Mouse (Mus musculus): ENCODE measurements at regions not wholly inside any gene's neighbourhood (a gene's known extent, or its start where the extent isn't known, plus 50 kb on each side); places are given as distances from the start of the nearest gene placed in this dataset.
A peak's percentile ranks its signal among the peaks of the same experiment; 100 is the strongest.

GRCm38 (mm10) chr8:92302694-92303093 lies 54.7 kb upstream of the Irx5 start:
- DNase-seq (ENCODE audit: low spot score) = no peak

- no peak for DNase-seq (ENCODE audit: low spot score)
These were observed 56.4 kb upstream of the Irx5 start for GRCm38 (mm10) chr8:92301029-92301428.

- DNase-seq (ENCODE audit: low spot score) = no peak
These were observed 70.3 kb upstream of the Irx5 start for GRCm38 (mm10) chr8:92286841-92287811.

DNA sequence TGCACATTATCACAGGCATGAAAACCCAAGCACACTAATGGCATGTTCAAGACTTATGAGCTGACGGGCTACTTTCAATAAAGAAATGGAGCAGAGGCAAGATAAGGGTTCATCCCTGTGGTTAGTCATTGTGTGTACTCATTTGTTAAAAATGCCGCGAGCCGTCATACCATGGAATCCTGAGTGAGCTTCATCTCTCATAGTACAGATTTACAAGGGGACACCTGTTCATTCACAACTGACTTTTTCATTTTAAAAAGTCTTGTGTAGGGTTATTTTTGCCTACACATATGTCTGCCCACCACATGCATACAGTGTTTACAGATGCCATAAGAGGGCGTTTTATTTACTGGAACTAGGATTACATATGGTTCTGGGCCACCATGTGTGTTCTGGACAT lies 81.7 kb upstream of the Irx5 start:
- no peak for DNase-seq (ENCODE audit: low spot score)

- no peak for DNase-seq (ENCODE audit: low spot score)
These were observed 84.7 kb upstream of the Irx5 start for GRCm38 (mm10) chr8:92272726-92273125.

GRCm38 (mm10) chr8:92272073-92272472 lies 85.4 kb upstream of the Irx5 start:
- no peak for DNase-seq (ENCODE audit: low spot score)

DNA sequence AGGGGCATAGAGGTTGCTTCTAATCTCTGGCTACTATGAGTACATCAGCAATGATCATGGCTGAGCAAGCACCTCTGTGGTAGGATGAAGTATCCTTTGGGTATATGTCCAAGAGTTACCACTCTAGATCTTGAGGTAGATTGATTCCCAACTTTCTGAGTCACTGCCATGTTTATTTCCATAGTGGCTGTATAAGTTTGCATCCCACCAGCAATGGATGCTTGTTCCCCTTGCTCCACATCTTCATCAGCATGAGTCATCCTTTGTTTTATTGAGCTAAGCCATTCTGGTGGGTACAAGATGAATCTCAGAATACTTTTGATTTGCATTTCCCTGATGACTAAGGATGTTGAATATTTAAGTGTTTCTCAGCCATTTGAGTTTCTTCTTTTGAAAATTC lies 86.8 kb upstream of the Irx5 start:
- no peak for DNase-seq (ENCODE audit: low spot score)

DNA sequence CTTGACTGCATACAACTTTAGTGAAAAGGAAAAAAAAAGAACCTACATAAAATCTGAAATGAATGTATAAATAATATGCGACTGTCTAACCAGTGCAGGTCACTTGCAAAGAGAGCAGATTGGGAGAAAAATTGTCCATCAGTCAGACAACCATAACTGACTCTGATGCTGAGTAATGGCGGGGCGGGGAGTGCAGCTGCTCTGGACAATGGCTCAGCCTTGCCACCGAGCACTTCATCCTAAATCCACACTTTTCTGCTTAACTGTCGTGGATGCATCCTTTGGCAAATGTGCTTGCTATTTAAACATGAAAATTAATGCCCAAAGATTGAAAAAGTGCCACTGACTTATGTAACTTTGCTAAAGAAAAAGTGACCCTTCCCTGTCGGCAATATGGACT lies 90.0 kb upstream of the Irx5 start:
- DNase-seq (ENCODE audit: low spot score) = no peak

DNA sequence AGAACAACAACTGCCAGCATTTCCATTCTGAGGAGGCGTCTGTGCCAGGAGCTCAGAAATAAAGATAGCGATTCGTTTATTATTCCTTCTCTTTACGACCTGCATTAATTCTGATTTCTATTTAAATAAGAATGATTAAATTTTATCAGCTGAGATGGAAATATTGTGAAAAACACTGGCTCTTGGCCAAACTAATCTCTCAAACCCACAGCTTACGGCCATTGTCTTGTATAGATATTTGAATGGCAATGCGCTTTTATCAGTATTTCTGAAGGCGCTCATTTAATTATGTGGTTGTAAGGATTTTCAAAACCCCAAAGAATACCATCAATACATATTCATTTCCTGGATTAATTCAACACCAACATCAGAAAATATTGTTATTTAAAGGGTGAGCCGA lies 97.4 kb upstream of the Irx5 start:
- DNase-seq (ENCODE audit: low spot score) = no peak

DNA sequence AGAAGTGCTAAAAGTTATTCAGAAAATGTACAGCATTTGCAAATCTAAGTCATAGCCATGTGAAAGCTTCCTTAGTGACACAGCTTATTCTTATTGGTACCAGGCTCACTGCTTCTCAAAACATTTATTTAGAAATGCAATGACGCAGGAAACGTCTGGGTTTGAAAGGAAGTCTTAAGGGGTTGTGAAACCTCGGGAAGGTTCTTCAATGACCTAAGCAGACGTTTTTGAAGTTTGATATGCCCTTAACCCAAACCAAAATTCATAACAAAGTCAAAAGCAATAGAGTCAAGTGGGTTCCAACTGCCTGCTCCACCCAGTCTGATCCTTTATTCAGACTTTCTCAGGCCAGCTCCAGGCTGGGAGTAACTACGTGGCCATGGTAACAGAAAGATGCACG lies 99.2 kb upstream of the Irx5 start:
- DNase-seq (ENCODE audit: low spot score) = no peak

GRCm38 (mm10) chr8:92252597-92253375 lies 104.6 kb upstream of the Irx5 start:
- DNase-seq (ENCODE audit: low spot score) = peak; percentile 2

- DNase-seq (ENCODE audit: low spot score) = no peak
These were observed 111.1 kb upstream of the Irx5 start for GRCm38 (mm10) chr8:92246301-92246700.

- no peak for DNase-seq (ENCODE audit: low spot score)
These were observed 116.6 kb upstream of the Irx5 start for GRCm38 (mm10) chr8:92240686-92241275.

DNA sequence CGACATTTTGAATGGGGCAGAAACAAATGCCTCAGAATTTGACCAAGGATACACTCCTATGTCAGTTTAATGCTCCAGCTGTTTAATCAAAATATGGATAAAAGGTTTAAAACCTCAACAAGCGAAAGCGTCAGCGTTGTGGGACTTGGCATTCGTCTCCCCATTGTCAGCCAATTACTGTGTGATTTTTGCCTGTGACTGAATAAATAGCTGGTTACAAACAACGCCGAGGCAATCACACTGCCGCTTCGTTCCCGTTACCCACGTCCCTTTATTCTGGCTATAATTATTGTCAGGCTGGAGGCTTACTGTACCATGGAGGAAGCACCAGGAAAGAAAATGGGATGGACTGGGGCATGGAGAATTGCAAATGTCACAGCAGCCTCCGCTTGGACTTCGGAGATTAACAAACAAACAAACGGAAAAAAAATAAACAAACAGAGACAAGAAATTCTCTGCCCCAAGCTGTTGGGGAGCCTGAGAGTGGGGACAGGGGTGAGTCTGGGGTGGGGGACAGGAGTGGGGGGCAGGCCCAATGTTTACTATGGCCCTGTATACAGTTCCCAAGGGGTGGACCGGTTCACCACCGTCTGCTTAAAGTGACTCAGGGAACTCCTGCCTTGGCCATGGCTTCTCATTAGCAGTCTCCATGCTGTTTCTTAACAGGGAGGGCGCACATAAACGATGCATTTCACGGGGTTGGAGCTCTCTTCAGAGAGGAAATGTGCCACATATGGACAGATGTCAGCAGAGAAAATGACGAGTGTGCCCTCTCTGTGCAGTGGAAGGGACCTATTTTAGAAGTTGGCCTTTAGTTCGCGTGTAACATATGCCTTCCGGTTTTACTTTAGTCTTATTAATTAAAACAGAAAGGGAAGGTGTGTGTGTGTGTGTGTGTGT lies 125.8 kb upstream of the Irx5 start:
- DNase-seq (ENCODE audit: low spot score) = no peak

GRCm38 (mm10) chr8:92229526-92229925 lies 127.9 kb upstream of the Irx5 start:
- no peak for DNase-seq (ENCODE audit: low spot score)

GRCm38 (mm10) chr8:92224929-92225328 lies 132.5 kb upstream of the Irx5 start:
- no peak for DNase-seq (ENCODE audit: low spot score)

- no peak for DNase-seq (ENCODE audit: low spot score)
These were observed 134.4 kb upstream of the Irx5 start for GRCm38 (mm10) chr8:92222992-92223391.

- DNase-seq (ENCODE audit: low spot score) = no peak
These were observed 138.1 kb upstream of the Irx5 start for GRCm38 (mm10) chr8:92219181-92219890.

GRCm38 (mm10) chr8:92217521-92217920 lies 139.9 kb upstream of the Irx5 start:
- no peak for DNase-seq (ENCODE audit: low spot score)

GRCm38 (mm10) chr8:92216176-92216575 lies 141.2 kb upstream of the Irx5 start:
- DNase-seq (ENCODE audit: low spot score) = no peak

Measured in adipocyte (in vitro differentiated cells).